Mouse (Mus musculus) megakaryocyte, adult 5-6 weeks (primary cell): Measurements from ENCODE around the gene Fam19a3. TPM values are rescaled to one million over a fixed set of nuclear protein-coding genes. Genes with fewer than 3 reads are reported as not detected.
"Not testable (repeated sequence)": the region's sequence is repeated elsewhere in the genome, so short reads cannot be mapped to it uniquely, and the experiment has no call there.

ENCODE experiments used
- ATAC-seq: 2 replicates; pipeline ENCODE4 v1.8.0; 2016; ENCODE audit warnings: mild to moderate bottlenecking, inconsistent platforms; ENCODE audit not compliant: poor library complexity, severe bottlenecking
- total RNA-seq, 2 experiments: library from RNA; stranded (forward) in 1 of 2; stranded (reverse) in 1 of 2; fragments of 153-499, 151-499 nt in 1 of 2; fragments of 221-1000, 200-1000 nt in 1 of 2; gene quantifications; 2 replicates each; pipeline versions ENCODE4 v1.2.3 to v1.2.4; 2015 to 2017

Gene Fam19a3
- total RNA-seq (2015) (0.16 TPM in 1 of 2 replicates, not detected in the other), total RNA-seq (2017) (0.04 TPM in 1 of 2 replicates, not detected in the other)

GRCm38 (mm10) chr3:104781471-104781903 is at the start of gene Fam19a3:
Gene Fam19a3, minus strand, starts transcription at chr3:104781840.
- peak; percentile 17 for ATAC-seq

- no peak for ATAC-seq
Measured at GRCm38 (mm10) chr3:104822413-104822812, 40.8 kb upstream of the Fam19a3 start.

- no peak for ATAC-seq
Measured at GRCm38 (mm10) chr3:104820426-104820825, 38.8 kb upstream of the Fam19a3 start.

GRCm38 (mm10) chr3:104818749-104819134 is 37.1 kb upstream of the Fam19a3 start:
- no peak for ATAC-seq

- peak; percentile 74 for ATAC-seq
Measured at GRCm38 (mm10) chr3:104817991-104818748, 36.5 kb upstream of the Fam19a3 start, which contains the start of gene Mov10. Gene Mov10, minus strand, starts transcription at chr3:104818563.

- peak; percentile 48 for ATAC-seq
Measured at GRCm38 (mm10) chr3:104817481-104817990, 35.9 kb upstream of the Fam19a3 start.

- no peak for ATAC-seq
Measured at GRCm38 (mm10) chr3:104816130-104816529, 34.5 kb upstream of the Fam19a3 start.

- no peak for ATAC-seq
Measured at GRCm38 (mm10) chr3:104815346-104815745, 33.7 kb upstream of the Fam19a3 start.

GRCm38 (mm10) chr3:104814746-104815145 is 33.1 kb upstream of the Fam19a3 start:
- no peak for ATAC-seq

GRCm38 (mm10) chr3:104813227-104813626 is 31.6 kb upstream of the Fam19a3 start:
- not testable (repeated sequence) for ATAC-seq

- ATAC-seq, result no peak
Measured at GRCm38 (mm10) chr3:104812254-104812653, 30.6 kb upstream of the Fam19a3 start.

GRCm38 (mm10) chr3:104811752-104812151 is 30.1 kb upstream of the Fam19a3 start:
- no peak for ATAC-seq

- ATAC-seq, result no peak
Measured at GRCm38 (mm10) chr3:104805539-104805938, 23.9 kb upstream of the Fam19a3 start.

GRCm38 (mm10) chr3:104804312-104804711 is 22.7 kb upstream of the Fam19a3 start:
- no peak for ATAC-seq

GRCm38 (mm10) chr3:104801481-104801880 is 19.8 kb upstream of the Fam19a3 start:
- no peak for ATAC-seq

- ATAC-seq, result no peak
Measured at GRCm38 (mm10) chr3:104800681-104801080, 19.0 kb upstream of the Fam19a3 start.

GRCm38 (mm10) chr3:104796430-104797082 is 14.9 kb upstream of the Fam19a3 start:
- no peak for ATAC-seq

GRCm38 (mm10) chr3:104795661-104796340 is 14.2 kb upstream of the Fam19a3 start:
- no peak for ATAC-seq

- no peak for ATAC-seq
Measured at GRCm38 (mm10) chr3:104794953-104795470, 13.4 kb upstream of the Fam19a3 start.

- ATAC-seq, result peak; percentile 23; the same call in 1 of the 2 replicates
Measured at GRCm38 (mm10) chr3:104793871-104794828, 12.5 kb upstream of the Fam19a3 start.
